Mouse (Mus musculus) heart, embryonic 14.5 days (tissue): ENCODE results near the gene Rtraf. TPM values are rescaled to one million over a fixed set of nuclear protein-coding genes. Genes with fewer than 3 reads are reported as not detected.

Source experiments
- ATAC-seq: fragments of 200-750 bp; cut with Nextera tagmentation; 2 replicates; pipeline ENCODE4 v1.8.0; 2017; ENCODE audit warnings: low read depth, moderate TSS enrichment; ENCODE audit not compliant: insufficient number of reproducible peaks, insufficient read depth, low FRiP score
- H3K27ac ChIP-seq, 2 experiments: fragments of 200-500 bp in 1 of 2; fragments of 300-500 bp in 1 of 2; sonication (generic) in 1 of 2; replicated peaks in 1 of 2; 2 replicates each; pipeline ENCODE4 v1.5.1; 2012 to 2014; ENCODE audit warnings: low read depth in 2 of 2, low read length in 2 of 2, control low read depth in 1 of 2, mild to moderate bottlenecking in 1 of 2, mixed read lengths in 1 of 2; ENCODE audit not compliant: control insufficient read depth in 1 of 2, insufficient read depth in 1 of 2
- H3K27me3 ChIP-seq: fragments of 300-500 bp; sonication (generic); 2 replicates; pipeline ENCODE4 v1.6.1; 2014; ENCODE audit warnings: mild to moderate bottlenecking, low read length, control low read depth; ENCODE audit not compliant: control insufficient read depth, insufficient read depth
- H3K36me3 ChIP-seq: fragments of 300-500 bp; sonication (generic); 2 replicates; pipeline ENCODE4 v1.6.1; 2014; ENCODE audit warnings: mild to moderate bottlenecking, control low read depth, low read length, mixed read lengths; ENCODE audit not compliant: control insufficient read depth, insufficient read depth
- H3K4me1 ChIP-seq, 2 experiments: fragments of 200-500 bp in 1 of 2; fragments of 300-500 bp in 1 of 2; sonication (generic) in 1 of 2; 2 replicates each; pipeline ENCODE4 v1.6.1; 2012 to 2014; ENCODE audit warnings: low read length in 2 of 2, control low read depth in 1 of 2, mixed read lengths in 1 of 2; ENCODE audit not compliant: control insufficient read depth in 2 of 2, insufficient read depth in 2 of 2
- H3K4me2 ChIP-seq: fragments of 300-500 bp; sonication (generic); 2 replicates; pipeline ENCODE4 v1.6.1; 2014; ENCODE audit warnings: mild to moderate bottlenecking, low read length
- H3K4me3 ChIP-seq, 2 experiments: fragments of 200-500 bp in 1 of 2; fragments of 300-500 bp in 1 of 2; sonication (generic) in 1 of 2; 2 replicates each; pipeline ENCODE4 v1.5.1; 2012 to 2014; ENCODE audit warnings: low read length in 2 of 2, mild to moderate bottlenecking in 2 of 2, control low read depth in 1 of 2, low read depth in 1 of 2, moderate library complexity in 1 of 2; ENCODE audit not compliant: control insufficient read depth in 1 of 2, insufficient read depth in 1 of 2
- H3K9ac ChIP-seq: fragments of 300-500 bp; sonication (generic); 2 replicates; pipeline ENCODE4 v1.6.1; 2014; ENCODE audit warnings: mild to moderate bottlenecking, low read length
- H3K9me3 ChIP-seq: fragments of 300-500 bp; sonication (generic); 2 replicates; pipeline ENCODE4 v1.6.1; 2016; ENCODE audit warnings: low read length, control low read depth; ENCODE audit not compliant: control insufficient read depth
- WGBS: fragments of 180-500 bp; shearing (Covaris S2); extraction: QIAGEN DNeasy Blood & Tissue Kit; methylation state at CpG from one replicate; pipeline ENCODE4 v1.1.7; 2014; 5-methylcytosine and 5-hydroxymethylcytosine counted together
- polyA plus RNA-seq: library from polyadenylated mRNA; unstranded; fragments of >200 nt; fragmentation: Nextera tagmentation; extraction: Ambion mirVana; gene quantifications from 2 replicates; pipeline ENCODE4 v1.2.1, GENCODE M21; 2014

The Rtraf gene
- polyA plus RNA-seq, 1 experiment from 2014 or later, result 202 TPM

- Histone ChIP-seq H3K4me2 (no peak overlapping the region), H3K36me3 (peaks cover 36% of the 10 kb centered on the region), H3K4me1 (peaks cover 17 to 26% of the 10 kb centered on the region in 2 experiments), H3K9me3 (peaks cover 3% of the 10 kb centered on the region; the same call in 1 of the 2 replicates), H3K27me3 (no peaks in the 10 kb centered on the region), H3K9ac (no peak overlapping the region), H3K27ac (no peak overlapping the region), H3K4me3 (no peak overlapping the region)
- WGBS, result 95% methylated on average over 5 of the region's 5 CpGs
- no peak for ATAC-seq
Measured at GRCm38 (mm10) chr14:19776179-19776578, 47.4 kb downstream of the Rtraf start.

DNA sequence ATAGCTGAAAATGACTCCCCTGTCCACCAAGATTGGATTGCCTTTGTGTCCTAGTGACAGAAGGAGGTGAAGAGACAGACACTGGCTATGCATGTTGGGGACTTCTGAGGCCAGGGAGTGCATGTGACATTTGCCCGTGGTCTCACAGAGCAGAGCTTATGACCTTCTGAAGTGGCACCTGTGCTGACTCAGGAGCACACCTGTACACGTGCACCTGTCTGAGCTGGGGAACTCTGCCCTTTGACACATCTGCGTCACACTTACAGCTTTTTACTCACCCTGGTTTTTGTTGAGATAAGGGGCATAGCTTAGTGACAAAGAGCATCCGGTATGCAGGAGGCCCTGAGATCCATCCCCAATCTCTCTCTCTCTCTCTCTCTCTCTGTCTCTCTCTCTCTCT is 48.1 kb downstream of the Rtraf start:
- Histone ChIP-seq H3K4me1 (peaks cover 18 to 33% of the 10 kb centered on the region in 2 experiments), H3K9ac (no peak overlapping the region), H3K4me3 (no peak overlapping the region), H3K36me3 (peaks cover 29% of the 10 kb centered on the region), H3K27me3 (no peaks in the 10 kb centered on the region), H3K9me3 (peaks cover 3% of the 10 kb centered on the region; the same call in 1 of the 2 replicates), H3K4me2 (no peak overlapping the region), H3K27ac (peak overlapping the region in 1 of 2 experiments; percentile 25; a peak in 1 of 4 replicates)
- 40% methylated on average over 4 of the region's 4 CpGs for WGBS
- ATAC-seq, result no peak

DNA sequence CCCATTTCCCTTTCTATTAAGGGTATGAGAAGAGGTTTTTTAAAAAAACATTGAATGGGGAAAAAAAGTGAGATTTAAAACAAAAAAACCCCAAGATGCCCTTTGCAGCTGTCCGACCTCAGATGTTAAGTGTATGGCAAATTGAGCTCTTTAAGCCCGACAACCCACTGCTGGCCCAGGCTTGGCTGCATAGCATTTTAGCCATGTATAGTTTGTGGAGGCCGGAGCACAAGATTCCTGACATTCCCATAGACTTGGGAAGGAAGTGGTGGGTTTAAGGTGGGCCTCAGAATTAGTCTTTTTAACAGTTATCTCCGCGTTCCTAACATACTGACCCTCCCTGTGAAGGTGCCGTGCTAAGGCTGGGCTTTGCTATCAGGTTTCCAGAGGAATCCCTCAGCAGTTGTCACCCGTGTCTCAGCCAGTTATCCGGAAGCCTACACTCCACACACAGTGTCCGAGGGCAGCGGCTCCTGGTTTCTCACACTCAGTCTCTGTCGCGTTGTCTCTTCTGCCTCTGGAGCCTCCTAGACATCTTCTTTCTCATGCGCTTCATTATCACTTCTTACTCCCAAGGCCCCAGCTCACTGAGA is 49.5 kb downstream of the Rtraf start:
- Histone ChIP-seq H3K27ac (peak overlapping the region; percentile 23 to 46; a peak in 3 of 4 replicates), H3K9ac (peak overlapping the region; percentile 45; the same call in 1 of the 2 replicates), H3K36me3 (peaks cover 23% of the 10 kb centered on the region), H3K4me3 (no peak overlapping the region), H3K9me3 (peaks cover 3% of the 10 kb centered on the region; the same call in 1 of the 2 replicates), H3K4me2 (peak overlapping the region; percentile 24; the same call in 1 of the 2 replicates), H3K27me3 (no peaks in the 10 kb centered on the region), H3K4me1 (peaks cover 18 to 37% of the 10 kb centered on the region in 2 experiments)
- WGBS, result 29% methylated on average over 13 of the region's 13 CpGs
- ATAC-seq, result no peak

DNA sequence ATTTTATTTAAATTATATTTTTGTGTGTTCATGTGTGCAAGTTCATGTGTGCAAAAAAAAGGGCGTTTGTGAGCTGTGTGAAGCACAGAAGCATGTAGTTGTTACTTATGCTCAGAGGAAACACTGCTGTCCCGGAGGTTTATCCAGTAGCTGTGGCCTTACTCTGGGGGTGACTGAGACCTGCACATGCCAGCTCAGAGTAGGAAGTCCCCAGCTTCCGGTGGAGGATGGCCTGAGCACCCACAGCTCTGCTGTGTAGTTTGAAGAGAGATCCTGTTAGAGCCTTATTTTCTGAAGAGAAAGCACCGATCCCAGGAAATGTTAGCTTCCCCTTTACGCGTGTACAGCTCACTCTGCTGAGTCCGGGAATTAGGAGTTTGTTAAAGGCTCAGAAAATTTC is 52.5 kb downstream of the Rtraf start:
- no peak overlapping the region for H3K4me2 ChIP-seq
- no peak overlapping the region for H3K9ac ChIP-seq
- peaks cover 19 to 37% of the 10 kb centered on the region in 2 experiments for H3K4me1 ChIP-seq
- peaks cover 2% of the 10 kb centered on the region; the same call in 1 of the 2 replicates for H3K9me3 ChIP-seq
- no peaks in the 10 kb centered on the region for H3K27me3 ChIP-seq
- 66% methylated on average over 7 of the region's 7 CpGs for WGBS
- peaks cover 27% of the 10 kb centered on the region for H3K36me3 ChIP-seq
- no peak overlapping the region for H3K4me3 ChIP-seq
- no peak for ATAC-seq
- no peak overlapping the region; a peak in 2 of 4 replicates for H3K27ac ChIP-seq

DNA sequence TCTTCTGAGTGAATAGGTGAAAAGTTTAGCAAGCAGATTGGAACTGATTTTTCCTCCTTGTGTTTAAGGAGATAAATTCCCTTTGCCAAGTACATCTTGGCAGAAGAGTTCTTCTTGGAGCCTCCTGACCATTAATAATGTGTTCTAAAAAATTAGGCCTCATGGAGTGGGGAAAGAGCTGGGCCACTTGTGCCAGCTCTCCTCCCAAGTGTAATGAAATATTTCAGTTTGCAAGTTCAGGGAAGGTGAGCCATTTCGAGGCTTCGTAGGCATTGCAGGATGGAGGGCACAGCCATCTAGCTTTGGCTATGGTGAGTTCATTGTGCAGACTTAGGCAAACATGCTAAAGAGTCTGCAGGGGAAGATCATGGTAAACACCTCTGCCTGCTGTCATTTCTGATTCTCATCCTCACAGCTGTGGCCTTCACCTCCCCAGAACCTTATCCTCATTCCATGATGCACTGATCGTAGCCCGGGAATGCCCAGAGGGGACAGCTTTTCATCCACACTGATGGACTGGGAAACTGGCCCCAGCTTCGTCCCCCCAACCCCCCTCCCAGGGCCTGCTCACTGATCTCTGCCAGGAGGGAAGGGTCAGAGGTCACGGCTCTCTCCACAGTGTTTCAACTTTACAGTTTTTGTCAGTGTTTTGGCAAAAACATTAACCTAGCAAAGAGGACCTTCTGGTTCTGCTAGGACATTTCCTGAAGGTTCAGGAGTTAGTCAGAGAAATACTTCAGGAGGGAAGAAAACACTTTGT is 54.0 kb downstream of the Rtraf start:
- Histone ChIP-seq H3K4me2 (no peak overlapping the region), H3K4me1 (peaks cover 15 to 28% of the 10 kb centered on the region in 2 experiments; a peak in 3 of 4 replicates), H3K9me3 (no peaks in the 10 kb centered on the region), H3K36me3 (peaks cover 43% of the 10 kb centered on the region), H3K27ac (no peak overlapping the region), H3K9ac (no peak overlapping the region), H3K4me3 (no peak overlapping the region), H3K27me3 (no peaks in the 10 kb centered on the region)
- WGBS, result 62% methylated on average over 6 of the region's 6 CpGs
- ATAC-seq, result no peak

GRCm38 (mm10) chr14:19768648-19769047 is 55.0 kb downstream of the Rtraf start:
- Histone ChIP-seq H3K27me3 (no peaks in the 10 kb centered on the region), H3K36me3 (peaks cover 53% of the 10 kb centered on the region), H3K4me1 (peaks cover 14 to 25% of the 10 kb centered on the region in 2 experiments), H3K4me2 (no peak overlapping the region), H3K4me3 (no peak overlapping the region), H3K9me3 (no peaks in the 10 kb centered on the region), H3K9ac (no peak overlapping the region), H3K27ac (no peak overlapping the region)
- 82% methylated on average over 6 of the region's 6 CpGs for WGBS
- ATAC-seq, result no peak

DNA sequence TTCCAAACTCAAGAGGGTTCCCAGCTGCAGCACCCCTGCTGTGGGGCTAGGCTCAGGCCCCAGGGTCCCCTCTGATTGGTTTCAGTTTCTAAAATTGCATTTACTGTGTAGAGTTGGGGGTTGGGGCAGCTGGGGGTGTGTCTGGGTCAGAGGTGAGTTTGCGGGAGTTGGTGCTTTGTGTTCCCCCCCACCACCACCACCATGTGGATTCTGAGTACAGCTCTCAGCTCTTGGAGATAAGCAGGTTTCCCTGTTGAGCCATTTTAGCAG is 57.3 kb downstream of the Rtraf start:
- Histone ChIP-seq H3K4me2 (no peak overlapping the region), H3K4me1 (peaks cover 21 to 46% of the 10 kb centered on the region in 2 experiments), H3K27ac (no peak overlapping the region), H3K4me3 (no peak overlapping the region), H3K9me3 (no peaks in the 10 kb centered on the region), H3K9ac (no peak overlapping the region), H3K27me3 (no peaks in the 10 kb centered on the region), H3K36me3 (peaks cover 54% of the 10 kb centered on the region)
- 38% methylated on average over 1 of the region's 1 CpGs for WGBS
- ATAC-seq, result no peak; the same call in 1 of the 2 replicates
